Mouse (Mus musculus) kidney, embryonic 14.5 days (tissue): ENCODE results near the gene Fip1l1. TPM values are rescaled to one million over a fixed set of nuclear protein-coding genes. Genes with fewer than 3 reads are reported as not detected.

Experiments used
- ATAC-seq: fragments of 200-750 bp; cut with Nextera tagmentation; 2 replicates; pipeline ENCODE4 v1.8.0; 2017; ENCODE audit warnings: moderate number of reproducible peaks, mild to moderate bottlenecking, moderate TSS enrichment, moderate library complexity; ENCODE audit not compliant: low FRiP score, low TSS enrichment
- H3K27ac ChIP-seq: fragments of 300-500 bp; sonication (generic); 2 replicates; pipeline ENCODE4 v1.5.1; 2014; ENCODE audit warnings: low read depth, mild to moderate bottlenecking, low read length, moderate library complexity, mixed read lengths
- H3K27me3 ChIP-seq: fragments of 300-500 bp; sonication (generic); 2 replicates; pipeline ENCODE4 v1.6.1; 2014; ENCODE audit warnings: mild to moderate bottlenecking, low read length; ENCODE audit not compliant: control insufficient read depth, insufficient read depth
- H3K36me3 ChIP-seq: fragments of 300-500 bp; sonication (generic); 2 replicates; pipeline ENCODE4 v1.6.1; 2014; ENCODE audit warnings: low read length, mixed read lengths; ENCODE audit not compliant: control insufficient read depth, insufficient read depth
- H3K4me1 ChIP-seq: fragments of 300-500 bp; sonication (generic); 2 replicates; pipeline ENCODE4 v1.6.1; 2014; ENCODE audit warnings: low read length, mixed read lengths; ENCODE audit not compliant: control insufficient read depth, insufficient read depth
- H3K4me2 ChIP-seq: fragments of 300-500 bp; sonication (generic); replicated peaks from 2 replicates; pipeline ENCODE4 v1.6.1; 2014; ENCODE audit warnings: low read depth, mild to moderate bottlenecking, low read length
- H3K4me3 ChIP-seq: fragments of 300-500 bp; sonication (generic); 2 replicates; pipeline ENCODE4 v1.5.1; 2014; ENCODE audit warnings: mild to moderate bottlenecking, low read length
- H3K9ac ChIP-seq: fragments of 300-500 bp; sonication (generic); 2 replicates; pipeline ENCODE4 v1.6.1; 2014; ENCODE audit warnings: low read depth, mild to moderate bottlenecking, low read length, moderate library complexity
- H3K9me3 ChIP-seq: fragments of 300-500 bp; sonication (generic); 2 replicates; pipeline ENCODE4 v1.6.1; 2016; ENCODE audit warnings: low read length; ENCODE audit not compliant: control insufficient read depth
- WGBS: fragments of 180-500 bp; shearing (Covaris S2); extraction: QIAGEN DNeasy Blood & Tissue Kit; methylation state at CpG from one replicate; pipeline ENCODE4 v1.1.7; 2014; 5-methylcytosine and 5-hydroxymethylcytosine counted together
- polyA plus RNA-seq: library from polyadenylated mRNA; unstranded; fragments of >200 nt; fragmentation: Nextera tagmentation; extraction: Ambion mirVana; gene quantifications from 2 replicates; pipeline ENCODE4 v1.2.1, GENCODE M21; 2014

The Fip1l1 gene
- 69.9 and 110 TPM in 2 replicates for polyA plus RNA-seq

DNA sequence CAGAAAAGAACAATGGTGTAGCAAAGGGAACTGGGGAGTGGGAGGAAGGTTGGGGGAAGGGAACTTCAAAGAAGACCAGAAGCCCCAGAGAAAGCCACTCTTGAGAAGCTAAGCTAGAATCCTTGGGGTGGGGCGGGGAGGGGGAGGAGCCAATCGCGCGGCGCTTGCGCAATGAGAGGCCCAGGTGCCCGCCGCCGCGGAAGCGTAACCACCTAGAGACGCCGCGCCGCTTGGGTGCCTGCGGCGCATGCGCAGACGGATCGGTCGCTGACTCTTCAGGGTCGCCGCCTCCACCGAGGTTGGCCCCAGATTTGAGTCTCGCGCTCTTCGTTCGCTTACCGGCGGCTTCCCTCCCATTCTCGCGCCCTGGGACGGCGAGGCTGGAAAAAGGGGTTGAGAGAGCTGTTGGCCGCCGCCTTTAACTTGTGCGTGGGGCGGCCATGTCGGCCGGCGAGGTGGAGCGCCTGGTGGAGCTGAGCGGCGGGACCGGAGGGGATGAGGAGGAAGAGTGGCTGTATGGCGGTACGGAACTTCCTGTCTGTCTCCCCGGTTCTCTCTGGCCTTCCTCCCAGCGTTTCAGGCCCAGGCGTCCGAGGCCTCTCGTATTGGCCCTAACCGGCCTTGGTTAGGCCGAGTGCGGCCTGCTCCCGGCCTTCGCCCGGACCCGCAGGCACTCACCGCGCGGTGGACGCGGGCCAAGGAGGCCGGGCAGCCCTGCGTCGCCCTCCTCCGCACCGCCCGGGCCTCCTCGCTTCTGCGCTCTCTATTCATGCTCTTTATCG, at the start of gene Fip1l1:
Gene Fip1l1, plus strand, starts transcription at position 210 of the 782 bp plus-strand sequence.
- H3K36me3 ChIP-seq = peaks cover 18% of the 10 kb centered on the region
- peak within 1 kb of the TSS; percentile 95 for H3K27ac ChIP-seq
- peak within 1 kb of the TSS; percentile 58 for H3K4me2 ChIP-seq
- under 1% methylated on average over 69 of the region's 73 CpGs for WGBS
- ATAC-seq = peak; percentile 92
- peaks cover 17% of the 10 kb centered on the region for H3K4me1 ChIP-seq
- no peaks in the 10 kb centered on the region for H3K27me3 ChIP-seq
- peak within 1 kb of the TSS; percentile 95 for H3K4me3 ChIP-seq
- peak within 1 kb of the TSS; percentile 97 for H3K9ac ChIP-seq
- no peaks in the 10 kb centered on the region for H3K9me3 ChIP-seq

- no peak for ATAC-seq
- H3K4me2 ChIP-seq = no peak overlapping the region
- no peaks in the 10 kb centered on the region for H3K36me3 ChIP-seq
- no peak overlapping the region for H3K27ac ChIP-seq
- WGBS = 82% methylated on average over 3 of the region's 3 CpGs
- no peak overlapping the region for H3K9ac ChIP-seq
- no peaks in the 10 kb centered on the region for H3K27me3 ChIP-seq
- no peak overlapping the region for H3K4me3 ChIP-seq
- H3K4me1 ChIP-seq = no peaks in the 10 kb centered on the region
- no peaks in the 10 kb centered on the region for H3K9me3 ChIP-seq
Observed at GRCm38 (mm10) chr5:74492705-74493104, 42.5 kb upstream of the Fip1l1 start.

- H3K4me3 ChIP-seq = no peak overlapping the region
- no peaks in the 10 kb centered on the region for H3K9me3 ChIP-seq
- no peak overlapping the region for H3K4me2 ChIP-seq
- no peaks in the 10 kb centered on the region for H3K27me3 ChIP-seq
- H3K36me3 ChIP-seq = no peaks in the 10 kb centered on the region
- no peak for ATAC-seq
- H3K27ac ChIP-seq = no peak overlapping the region
- H3K9ac ChIP-seq = no peak overlapping the region
- H3K4me1 ChIP-seq = no peaks in the 10 kb centered on the region
Observed at GRCm38 (mm10) chr5:74511686-74512085, 23.6 kb upstream of the Fip1l1 start.

DNA sequence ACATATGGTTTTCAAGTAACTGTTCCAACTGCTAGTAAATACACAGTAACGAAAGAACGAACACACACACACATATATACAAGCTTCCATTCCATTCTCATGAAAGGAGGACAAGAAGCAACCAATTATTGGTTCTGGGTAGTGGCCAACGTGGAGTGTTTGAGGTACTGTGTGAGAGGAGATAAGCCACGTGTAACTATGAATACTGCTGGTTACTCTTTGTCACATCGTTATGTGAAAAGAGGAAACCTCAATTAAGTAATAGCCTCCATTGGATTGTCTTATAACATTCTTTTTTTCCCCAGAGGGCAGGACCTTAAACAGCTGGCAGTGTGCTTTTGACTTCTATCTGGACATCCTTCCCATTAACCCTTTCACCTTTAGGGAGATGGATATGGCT, 8.2 kb upstream of the Fip1l1 start:
- no peak overlapping the region for H3K4me3 ChIP-seq
- no peaks in the 10 kb centered on the region for H3K9me3 ChIP-seq
- H3K4me2 ChIP-seq = no peak overlapping the region
- H3K27me3 ChIP-seq = no peaks in the 10 kb centered on the region
- ATAC-seq = no peak
- H3K36me3 ChIP-seq = no peaks in the 10 kb centered on the region
- no peak overlapping the region for H3K9ac ChIP-seq
- no peak overlapping the region for H3K27ac ChIP-seq
- H3K4me1 ChIP-seq = peaks cover 12% of the 10 kb centered on the region; the same call in 1 of the 2 replicates
- WGBS = 88% methylated on average over 5 of the region's 5 CpGs

DNA sequence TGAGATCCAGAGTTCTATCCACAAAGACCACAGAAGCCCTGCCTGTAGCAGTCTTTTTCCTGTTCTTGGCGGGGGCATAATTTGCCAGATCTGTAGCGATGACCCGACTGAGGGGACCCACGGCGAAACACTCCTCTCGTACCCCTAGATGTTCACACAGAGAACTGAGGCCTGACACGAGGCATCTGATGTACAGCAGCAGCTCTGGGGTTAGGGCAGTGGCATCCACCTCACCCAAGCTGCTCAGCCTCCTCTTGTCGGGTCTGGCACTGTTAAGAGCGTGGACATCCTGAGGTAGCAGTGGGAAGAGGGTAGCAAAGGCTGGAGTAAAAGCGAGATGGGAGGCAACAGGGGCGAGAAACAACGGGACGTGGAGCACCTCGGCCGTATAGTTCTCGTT, 4.5 kb upstream of the Fip1l1 start:
- Histone ChIP-seq H3K9me3 (no peaks in the 10 kb centered on the region), H3K9ac (peak overlapping the region; percentile 64), H3K4me1 (peaks cover 14% of the 10 kb centered on the region; the same call in 1 of the 2 replicates), H3K36me3 (no peaks in the 10 kb centered on the region), H3K4me3 (peak overlapping the region; percentile 84), H3K4me2 (peak overlapping the region; percentile 97), H3K27ac (no peak overlapping the region), H3K27me3 (no peaks in the 10 kb centered on the region)
- ATAC-seq = no peak
- 20% methylated on average over 16 of the region's 16 CpGs for WGBS

DNA sequence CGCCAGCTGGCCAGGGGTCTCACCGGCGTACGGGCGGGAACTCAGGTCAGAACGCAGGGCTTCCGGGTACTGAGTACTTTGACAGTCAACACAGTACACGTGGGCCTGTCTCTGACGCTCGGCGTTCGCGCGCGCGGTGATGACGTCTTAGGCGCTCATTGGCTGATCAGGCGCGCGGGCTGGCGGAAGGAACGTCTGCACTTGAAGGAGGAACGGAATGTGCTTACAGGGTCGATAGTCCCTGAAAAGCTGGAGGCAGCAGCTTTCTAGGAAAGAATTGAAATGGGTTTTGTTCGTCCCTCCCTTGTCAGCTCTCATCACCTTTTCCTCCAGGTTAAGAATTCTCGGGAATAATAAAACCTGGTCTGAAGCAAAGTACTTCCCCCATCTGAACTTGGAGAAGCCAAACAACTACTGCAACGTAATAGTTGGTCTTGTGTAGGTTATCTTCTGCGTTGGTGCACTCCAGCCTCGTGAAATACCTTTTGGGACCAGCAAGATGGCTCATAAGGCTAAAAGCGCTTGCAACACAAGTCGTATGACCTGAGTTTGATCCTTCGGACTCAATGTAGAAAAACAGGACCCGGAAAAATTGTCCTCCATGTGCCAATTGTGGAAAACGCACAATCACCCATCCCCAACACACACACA, 3.5 kb upstream of the Fip1l1 start, which contains the start of gene Scfd2:
Gene Scfd2, minus strand, starts transcription at position 130 of the 651 bp plus-strand sequence.
- H3K4me1 ChIP-seq = peaks cover 20% of the 10 kb centered on the region
- no peaks in the 10 kb centered on the region for H3K27me3 ChIP-seq
- H3K9ac ChIP-seq = peak within 1 kb of the TSS; percentile 64
- H3K4me2 ChIP-seq = peak within 1 kb of the TSS; percentile 97
- peak within 1 kb of the TSS; percentile 84 for H3K4me3 ChIP-seq
- H3K9me3 ChIP-seq = no peaks in the 10 kb centered on the region
- H3K27ac ChIP-seq = peak within 1 kb of the TSS; percentile 37; the same call in 1 of the 2 replicates
- peak; percentile 89 for ATAC-seq
- WGBS = 7% methylated on average over 35 of the region's 35 CpGs
- H3K36me3 ChIP-seq = no peaks in the 10 kb centered on the region

- Histone ChIP-seq H3K27me3 (no peaks in the 10 kb centered on the region), H3K4me2 (peak overlapping the region; percentile 58), H3K36me3 (peaks cover 25% of the 10 kb centered on the region), H3K9ac (peak overlapping the region; percentile 97), H3K4me3 (peak overlapping the region; percentile 95), H3K4me1 (peaks cover 10% of the 10 kb centered on the region), H3K9me3 (no peaks in the 10 kb centered on the region), H3K27ac (no peak overlapping the region)
- 45% methylated on average over 12 of the region's 12 CpGs for WGBS
- no peak for ATAC-seq
Observed at GRCm38 (mm10) chr5:74536180-74536947, 1.1 kb downstream of the Fip1l1 start.

- Histone ChIP-seq H3K4me2 (no peak overlapping the region), H3K9ac (no peak overlapping the region), H3K4me3 (no peak overlapping the region), H3K27ac (no peak overlapping the region), H3K9me3 (no peaks in the 10 kb centered on the region), H3K36me3 (peaks cover 67% of the 10 kb centered on the region), H3K27me3 (no peaks in the 10 kb centered on the region), H3K4me1 (no peaks in the 10 kb centered on the region)
- 86% methylated on average over 4 of the region's 4 CpGs for WGBS
- no peak for ATAC-seq
Observed at GRCm38 (mm10) chr5:74545606-74546005, 10.4 kb downstream of the Fip1l1 start.
